Mouse (Mus musculus) left cerebral cortex, adult 2 months (tissue): Measurements from ENCODE around the gene Pgs1. TPM values are rescaled to one million over a fixed set of nuclear protein-coding genes. Genes with fewer than 3 reads are reported as not detected.

Experiments used
- DNase-seq, 2 experiments: peaks; one replicate each; pipeline ENCODE4 v3.0.0; 2021 to 2022; ENCODE audit warnings: low spot score in 2 of 2, mixed read lengths in 1 of 2; ENCODE audit errors: extremely low spot score in 1 of 2
- H3K27ac ChIP-seq: fragments of 200-600 bp; 2 replicates; pipeline ENCODE4 v1.8.1; 2022
- H3K4me3 ChIP-seq: fragments of 200-600 bp; 2 replicates; pipeline ENCODE4 v1.8.1; 2022
- CTCF ChIP-seq: fragments of 200-600 bp; IDR thresholded peaks from 2 replicates; pipeline ENCODE4 v1.8.1; 2022; ENCODE audit warnings: antibody characterized with exemption, mild to moderate bottlenecking, moderate library complexity
- intact Hi-C: fragments of 180-260 bp; cut with DNase I; formaldehyde crosslinking; loops from one replicate; pipeline ENCODE4 v1.15.1; 2025
- total RNA-seq, 2 experiments: library from RNA; stranded (reverse); gene quantifications; 2 replicates each; pipeline ENCODE4 v1.2.3; 2021

Pgs1 gene
- total RNA-seq, 2 experiments from 2014 or later: 83.3 to 85.5 TPM

DNA sequence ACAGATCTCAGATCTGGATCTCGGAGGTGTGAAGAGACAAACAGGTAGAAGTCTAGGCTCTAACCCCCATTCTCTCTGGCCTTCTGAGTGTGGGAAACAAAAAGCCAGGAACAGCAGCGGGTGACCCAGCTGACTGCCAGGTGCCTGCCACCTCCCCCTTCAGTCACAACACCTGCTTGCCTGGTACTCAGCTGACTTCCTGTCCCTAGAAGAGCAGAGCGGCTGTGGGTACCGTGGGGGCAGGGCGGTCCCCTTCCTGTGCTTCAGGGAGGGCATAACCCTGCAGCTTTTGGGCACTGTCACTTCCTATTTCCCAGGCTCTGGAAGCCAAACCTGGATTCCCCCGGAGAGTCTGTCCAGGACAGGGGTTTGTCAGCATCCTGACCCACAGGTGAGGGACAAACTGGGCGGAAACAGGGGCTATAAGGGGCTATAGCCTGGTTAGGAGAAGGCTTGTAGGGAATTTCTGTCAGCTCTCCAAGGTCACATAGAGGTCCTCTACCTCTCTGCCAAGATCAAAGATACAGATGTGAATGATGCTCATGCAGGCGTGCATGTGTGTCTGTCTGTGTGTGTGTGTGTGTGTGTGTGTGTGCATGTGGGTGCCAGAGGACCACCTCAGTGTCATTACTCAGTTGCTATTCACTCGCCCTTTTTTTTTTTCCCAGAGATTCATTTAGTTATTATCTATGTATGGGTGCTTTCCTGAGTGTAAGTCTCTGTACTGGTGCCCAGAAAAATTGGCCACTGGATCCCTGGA, 33.7 kb upstream of the Pgs1 start:
- H3K27ac ChIP-seq: no peak overlapping the region
- intact Hi-C loops: no loop called here
- H3K4me3 ChIP-seq: no peak overlapping the region
- no peak for TF ChIP-seq CTCF
- DNase-seq: no peak

DNA sequence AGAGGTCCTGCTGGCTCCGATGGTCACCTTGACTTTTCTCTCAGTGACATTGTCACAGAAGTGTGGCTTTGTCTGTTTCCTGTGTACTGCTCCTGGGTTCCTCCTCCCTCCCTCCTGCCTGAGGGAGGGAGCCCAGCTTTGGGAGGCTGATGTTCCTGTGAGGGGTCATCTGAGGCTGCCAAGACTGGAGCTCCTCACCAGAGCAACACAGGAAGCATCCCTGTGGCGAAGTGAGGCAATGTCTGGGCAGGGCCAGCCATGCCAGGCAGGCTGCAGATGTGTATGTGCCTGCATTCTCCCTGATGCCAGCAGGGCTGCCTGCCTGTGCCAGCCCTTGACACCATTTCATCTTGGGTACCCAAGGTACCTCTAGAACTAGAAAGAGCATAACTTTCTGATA, 32.0 kb upstream of the Pgs1 start:
- TF ChIP-seq CTCF: no peak; the same call in none of the 2 replicates
- no peak overlapping the region for H3K4me3 ChIP-seq
- DNase-seq: no peak
- intact Hi-C loops: no loop called here
- H3K27ac ChIP-seq: no peak overlapping the region

DNA sequence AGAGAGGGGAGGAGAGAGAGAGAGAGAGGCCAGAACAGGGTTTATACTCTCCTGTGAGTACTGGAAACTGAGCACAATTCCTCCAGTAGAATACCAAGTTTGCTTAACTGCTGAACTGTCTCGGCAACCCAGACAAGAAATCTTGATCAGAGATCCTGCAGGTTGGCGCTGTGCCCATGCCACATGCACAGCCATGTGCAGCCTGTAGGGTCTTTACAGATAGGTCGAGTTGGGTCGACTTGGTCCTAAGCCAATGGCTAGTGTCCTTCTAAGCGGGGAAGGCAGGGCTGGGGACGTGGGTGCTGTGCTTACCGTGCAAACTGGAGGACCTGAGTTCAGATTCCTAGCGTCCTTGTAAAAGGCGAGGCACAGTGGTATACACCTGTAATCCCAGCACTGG, 31.3 kb upstream of the Pgs1 start:
- intact Hi-C loops: no loop called here
- DNase-seq: no peak
- no peak; the same call in 1 of the 2 replicates for TF ChIP-seq CTCF
- Histone ChIP-seq H3K4me3 (no peak overlapping the region), H3K27ac (no peak overlapping the region)

DNA sequence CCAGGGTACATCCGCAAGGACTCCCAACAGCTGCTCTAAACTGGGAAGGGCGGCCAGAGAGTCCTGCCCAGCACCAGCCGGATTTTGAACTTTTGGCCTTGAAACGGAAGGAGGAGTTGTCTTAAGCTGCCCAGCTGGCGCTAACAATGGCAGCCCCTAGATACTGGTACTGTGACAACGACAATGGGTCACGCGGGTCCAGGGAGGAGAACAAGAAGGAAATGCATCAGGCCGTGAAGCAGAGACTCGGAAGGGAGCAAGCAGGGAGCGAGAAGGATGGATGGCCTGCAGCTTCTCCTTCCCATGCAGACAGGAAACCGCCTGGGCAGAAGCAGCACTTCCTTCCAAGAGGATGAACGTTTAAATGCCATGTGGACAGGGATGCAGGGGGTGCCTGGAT, 30.5 kb upstream of the Pgs1 start:
- no peak for TF ChIP-seq CTCF
- intact Hi-C loops: no loop called here
- DNase-seq: no peak
- Histone ChIP-seq H3K27ac (no peak overlapping the region), H3K4me3 (no peak overlapping the region)

DNA sequence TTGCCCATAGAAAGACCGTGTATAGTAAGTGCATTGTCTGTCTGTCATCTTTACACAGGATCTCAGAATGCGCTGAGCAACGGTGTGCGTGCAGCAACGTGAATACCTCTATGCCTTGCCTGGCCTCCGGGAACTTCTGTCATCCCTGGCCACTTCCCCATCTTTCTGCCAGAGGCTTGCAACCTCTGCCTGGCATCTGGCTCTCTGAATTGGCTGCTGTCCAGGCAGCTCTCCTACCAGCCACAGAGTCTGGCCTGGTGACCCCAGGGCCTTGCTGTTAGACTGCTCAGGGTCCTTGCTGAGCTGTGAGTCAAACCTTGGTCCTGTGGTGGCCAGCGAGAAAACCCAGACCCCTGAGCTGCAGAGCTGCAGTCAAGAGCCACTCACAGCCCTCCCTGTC, 27.9 kb upstream of the Pgs1 start:
- TF ChIP-seq CTCF: no peak
- no peak overlapping the region for H3K27ac ChIP-seq
- no peak for DNase-seq
- intact Hi-C loops: no loop called here
- H3K4me3 ChIP-seq: no peak overlapping the region

DNA sequence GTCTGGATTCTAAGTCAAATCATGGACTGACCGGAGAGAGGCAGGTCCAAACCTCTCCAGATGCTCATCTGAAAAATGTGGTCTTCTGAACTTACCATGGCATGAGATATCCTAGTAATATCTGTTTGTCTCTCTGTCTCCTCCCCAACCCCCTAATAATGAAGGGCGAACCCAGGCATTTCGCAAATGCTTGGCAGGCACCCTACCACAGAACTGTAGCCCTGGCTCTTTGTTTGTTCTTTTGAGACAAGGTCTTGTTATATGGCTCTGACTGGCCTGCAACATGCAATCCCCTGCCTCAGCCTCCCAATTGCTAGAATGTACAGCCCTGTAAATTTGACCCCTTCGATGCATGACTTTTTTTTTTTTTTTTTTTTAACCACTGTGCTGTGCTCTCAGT, 26.9 kb upstream of the Pgs1 start:
- DNase-seq: no peak
- intact Hi-C loops: no loop called here
- H3K27ac ChIP-seq: no peak overlapping the region
- H3K4me3 ChIP-seq: no peak overlapping the region
- no peak for TF ChIP-seq CTCF

DNA sequence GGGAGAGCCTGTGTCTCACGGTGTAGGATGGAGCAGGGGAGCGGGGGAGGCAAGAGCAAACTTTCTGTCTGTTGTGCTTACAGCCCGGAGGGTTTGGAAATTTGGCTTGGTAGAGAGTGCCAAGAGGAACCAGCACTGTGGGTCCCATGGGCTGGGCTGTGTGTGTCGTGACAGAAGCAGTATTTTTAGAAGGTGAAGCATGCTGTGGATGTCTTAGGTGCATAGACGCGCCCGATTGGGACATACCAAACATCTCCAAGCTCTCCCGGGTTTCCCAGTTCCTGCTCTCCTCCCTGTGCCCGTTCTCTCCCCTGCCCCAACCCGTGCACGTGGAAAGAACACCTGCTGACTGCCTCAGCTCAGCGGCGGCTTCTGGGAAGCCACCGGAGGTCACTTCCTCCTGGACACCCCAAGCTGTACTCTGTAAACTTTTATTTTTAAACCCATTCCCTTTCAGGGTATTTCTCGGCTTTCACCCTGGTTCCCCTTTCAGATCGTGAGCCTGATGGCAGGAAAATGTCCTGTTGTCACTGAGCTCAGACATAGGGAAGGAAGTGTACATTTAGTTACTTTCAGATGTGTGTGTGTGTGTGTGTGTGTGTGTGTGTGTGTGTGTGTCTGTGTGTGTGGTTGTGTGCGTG, 26.2 kb upstream of the Pgs1 start:
- TF ChIP-seq CTCF: no peak
- Histone ChIP-seq H3K4me3 (no peak overlapping the region), H3K27ac (no peak overlapping the region)
- intact Hi-C loops: no loop called here
- no peak for DNase-seq

DNA sequence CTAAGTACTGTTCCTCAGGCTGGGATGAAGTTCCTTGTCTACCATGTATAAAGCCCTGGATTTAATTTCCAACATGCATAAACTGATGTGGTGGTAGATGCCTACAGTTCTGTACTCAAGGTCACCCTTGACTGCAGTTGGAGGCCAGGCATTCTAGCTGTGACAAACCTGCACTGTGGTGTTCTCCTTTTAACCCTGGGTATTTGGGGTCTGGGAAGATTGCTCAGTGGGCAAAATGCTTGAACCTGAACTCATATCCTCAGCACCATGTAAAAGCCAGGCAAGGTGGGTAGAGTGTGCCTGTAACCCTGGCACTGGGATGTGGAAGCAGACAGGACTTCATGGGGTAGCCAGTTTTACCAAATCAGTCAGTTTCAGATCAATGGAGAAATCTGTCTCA, 25.5 kb upstream of the Pgs1 start:
- Histone ChIP-seq H3K4me3 (no peak overlapping the region), H3K27ac (no peak overlapping the region)
- intact Hi-C loops: no loop called here
- no peak for DNase-seq
- no peak for TF ChIP-seq CTCF

DNA sequence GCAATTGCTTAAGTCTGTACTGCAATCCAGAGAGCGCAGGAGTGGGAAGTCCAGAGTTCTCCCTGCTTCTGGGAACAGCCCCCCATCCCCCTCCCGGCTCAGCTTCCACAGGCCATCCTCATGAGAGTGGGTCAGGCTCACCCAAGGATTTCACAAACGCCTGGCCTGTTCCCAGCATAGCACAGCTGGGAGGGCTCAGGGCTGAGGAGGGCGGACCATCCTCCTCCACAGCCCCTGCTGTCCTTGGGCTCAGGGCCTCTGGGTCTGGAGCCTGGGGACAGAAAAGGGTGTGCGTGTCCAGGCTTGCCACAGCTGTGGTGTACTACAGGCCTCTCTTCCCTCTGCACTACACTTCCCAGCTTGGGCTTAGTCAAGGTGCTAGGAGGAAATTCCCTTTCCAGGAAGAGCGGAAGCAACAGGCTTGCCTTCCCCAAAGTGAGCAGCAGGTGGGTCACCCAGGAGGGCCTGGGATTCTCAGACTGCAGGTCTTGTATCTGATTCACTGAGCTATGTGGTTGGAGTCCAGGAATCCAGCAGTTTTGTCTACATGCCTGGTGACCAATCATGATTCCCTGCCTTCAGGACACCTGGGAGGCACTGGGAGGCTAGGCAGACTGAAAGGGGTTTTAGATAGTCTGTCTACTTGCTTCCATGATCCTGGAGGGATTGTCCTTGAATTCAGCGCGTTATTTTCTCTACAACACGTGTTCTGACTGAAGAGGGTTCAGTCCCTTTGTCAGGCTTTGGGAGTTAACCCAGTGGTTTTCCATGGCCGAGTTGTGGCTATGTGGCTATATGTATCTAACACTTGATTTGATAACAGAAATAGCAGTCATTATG, 23.6 kb upstream of the Pgs1 start:
- no peak for TF ChIP-seq CTCF
- DNase-seq: no peak
- intact Hi-C loops: no loop called here
- Histone ChIP-seq H3K4me3 (no peak overlapping the region), H3K27ac (peak overlapping the region; percentile 92)

DNA sequence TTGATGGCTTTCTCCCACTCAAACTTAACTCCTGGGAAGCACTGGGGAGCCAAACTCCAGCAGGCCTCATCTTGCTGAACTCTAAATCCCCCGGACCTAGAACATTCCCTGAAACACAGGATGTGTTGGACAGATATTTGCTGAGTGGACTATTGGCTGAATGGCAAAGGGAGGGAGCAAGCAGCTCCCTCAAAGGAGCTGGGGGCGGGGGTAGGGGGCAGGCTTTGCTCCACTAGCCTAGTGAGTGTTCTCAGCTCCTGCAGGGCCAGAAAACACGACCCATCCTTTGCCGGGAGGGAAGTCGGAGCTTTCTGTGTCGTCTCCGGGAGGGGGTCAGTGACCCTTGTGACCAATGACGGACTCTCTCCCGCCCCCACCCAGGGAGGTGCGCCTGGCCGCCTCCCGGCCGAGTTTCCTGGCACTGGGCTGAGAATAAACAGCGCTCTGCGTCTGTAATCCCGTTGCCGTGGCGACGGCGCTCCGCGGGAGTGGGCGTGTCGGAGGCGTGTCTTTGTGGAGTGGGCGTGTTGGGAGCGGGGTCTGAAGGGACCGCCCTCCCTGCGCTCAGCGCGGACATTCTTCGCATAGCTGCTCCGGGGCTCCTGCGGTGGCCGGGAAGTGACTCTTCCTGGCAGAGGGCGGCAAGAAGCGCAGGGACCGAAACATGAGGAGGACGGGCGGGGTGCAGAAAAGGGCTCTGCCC, 22.9 kb upstream of the Pgs1 start:
- Histone ChIP-seq H3K4me3 (peak overlapping the region; percentile 38), H3K27ac (peak overlapping the region; percentile 92)
- DNase-seq: peak; percentile 95 to 97
- intact Hi-C loops: no loop called here
- TF ChIP-seq CTCF: peak; percentile 6

DNA sequence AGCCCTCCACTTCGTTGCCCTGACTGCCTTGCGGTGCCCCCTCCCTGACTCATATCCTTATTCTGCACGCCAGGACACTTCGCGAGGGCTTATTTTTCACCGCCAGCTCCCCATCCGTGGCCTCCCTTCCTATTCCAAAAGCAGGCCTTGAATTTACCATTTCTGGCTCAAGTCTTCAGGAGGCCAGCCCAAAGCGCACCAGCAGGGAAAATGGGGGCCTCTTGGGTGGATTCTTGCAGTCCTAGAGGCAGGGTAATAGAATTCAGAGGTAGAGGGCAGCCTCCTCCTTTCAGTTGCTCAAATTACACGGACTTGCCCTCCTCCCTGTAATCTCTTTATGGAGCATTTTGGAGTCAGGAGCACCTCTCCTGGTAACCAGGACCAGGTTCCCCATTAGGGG, 22.2 kb upstream of the Pgs1 start:
- TF ChIP-seq CTCF: no peak
- H3K27ac ChIP-seq: peak overlapping the region; percentile 92
- intact Hi-C loops: no loop called here

DNA sequence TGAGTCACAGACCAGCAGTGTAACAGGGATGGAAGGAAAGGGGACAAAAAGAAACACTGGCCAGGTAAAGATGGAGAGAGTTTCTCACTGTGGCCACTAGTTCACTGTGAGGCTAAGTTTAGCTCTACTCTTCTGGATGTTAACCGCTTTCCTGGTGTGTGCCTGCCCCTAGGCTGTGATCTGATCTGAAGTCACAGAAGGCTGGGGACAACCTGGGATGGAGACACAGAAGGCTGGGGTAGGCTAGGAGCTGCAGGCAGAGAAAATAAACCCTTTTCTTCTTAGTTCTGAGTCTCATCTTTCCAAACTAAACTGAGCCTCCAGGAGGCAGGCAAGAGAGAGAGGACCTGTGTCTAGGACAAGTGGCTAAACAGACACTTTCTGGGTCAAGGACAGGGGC, 21.8 kb upstream of the Pgs1 start:
- no peak for DNase-seq
- Histone ChIP-seq H3K27ac (peak overlapping the region; percentile 92), H3K4me3 (no peak overlapping the region)
- TF ChIP-seq CTCF: no peak; the same call in 1 of the 2 replicates
- intact Hi-C loops: no loop called here

More for the DNA sequence above, 22.2 kb upstream of the Pgs1 start:
- no peak for DNase-seq
- H3K4me3 ChIP-seq: peak overlapping the region; percentile 38
